In genomic region chr15:81776631-81777422, GRCm38 (mm10) we compare ENCODE assay signal across 10 mouse cellular contexts.
"Had no signal": no experiment of that assay in that cellular context is flagged by ENCODE, and none has a peak within 500 bp of the region (broad histone marks: within the 10 kb centered on the region; RNA-seq: fewer than 3 reads in every experiment).

No protein-coding gene starts in this region.

- H3K4me1 ChIP-seq: limb, embryonic 13.5 days; midbrain, embryonic 12.5 days; neural tube, embryonic 13.5 days had no signal

- H3K4me3 ChIP-seq: limb, embryonic 13.5 days; midbrain, embryonic 12.5 days; neural tube, embryonic 13.5 days had no signal

- ATAC-seq: midbrain, embryonic 16.5 days had no signal

- H3K9me3 ChIP-seq: limb, embryonic 13.5 days; midbrain, embryonic 12.5 days; neural tube, embryonic 13.5 days had no signal

- H3K27ac ChIP-seq: limb, embryonic 13.5 days; midbrain, embryonic 12.5 days; neural tube, embryonic 13.5 days had no signal

- H3K9ac ChIP-seq: limb, embryonic 13.5 days; midbrain, embryonic 12.5 days; neural tube, embryonic 13.5 days had no signal

- H3K4me2 ChIP-seq: limb, embryonic 13.5 days; midbrain, embryonic 12.5 days; neural tube, embryonic 13.5 days had no signal

- H3K27me3 ChIP-seq: limb, embryonic 13.5 days; midbrain, embryonic 12.5 days; neural tube, embryonic 13.5 days had no signal

- DNase-seq: kidney, adult 11 months; kidney, postnatal 14 days; left cerebral cortex, postnatal 4 days; lung, adult 18-20 months; right cerebral cortex, postnatal 14 days; thymus, postnatal 36 days had no signal
